Mouse (Mus musculus): Measurements from ENCODE around the gene L3mbtl1. TPM values are rescaled to one million over a fixed set of nuclear protein-coding genes. Genes with fewer than 3 reads are reported as not detected.
A peak's percentile ranks its signal among the peaks of the same experiment; 100 is the strongest.

Gene L3mbtl1
- polyA plus RNA-seq, 2 experiments: 0.29 to 0.78 TPM

DNA sequence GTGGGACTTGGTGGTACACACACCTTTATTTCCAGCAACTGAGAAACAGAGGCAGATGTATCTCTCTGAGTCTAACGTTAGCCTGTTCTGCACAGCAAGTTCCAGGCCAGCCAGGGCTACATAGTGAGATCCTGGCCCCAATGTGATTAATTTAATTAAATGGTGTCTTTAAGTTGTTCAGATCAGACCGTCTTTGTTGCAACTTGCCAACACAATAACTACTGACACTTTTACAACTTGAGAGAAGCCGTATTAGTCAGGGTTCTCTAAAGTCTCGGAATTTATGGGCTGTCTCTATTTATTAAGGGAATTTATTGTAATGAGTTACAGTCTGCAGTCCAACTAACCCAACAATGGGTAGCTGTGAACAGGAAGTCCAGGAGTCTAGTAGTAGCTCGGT is 19.1 kb upstream of the L3mbtl1 start:
- Histone ChIP-seq H3K27me3 (ENCODE audit: control insufficient read depth, insufficient read depth, low read length) (no peaks in the 10 kb centered on the region), H3K27ac (replicated peaks; ENCODE audit: low read depth, low read length) (no peak overlapping the region), H3K4me3 (replicated peaks; ENCODE audit: low read length) (no peak overlapping the region), H3K9ac (ENCODE audit: low read depth, low read length, severe bottlenecking) (no peak overlapping the region), H3K9me3 (ENCODE audit: control insufficient read depth, low read length) (no peaks in the 10 kb centered on the region), H3K4me1 (ENCODE audit: control insufficient read depth, insufficient read depth, low read length) (no peaks in the 10 kb centered on the region), H3K4me2 (replicated peaks; ENCODE audit: low read depth, low read length, severe bottlenecking) (no peak overlapping the region), H3K36me3 (ENCODE audit: control insufficient read depth, insufficient read depth, low read length) (no peaks in the 10 kb centered on the region)
- 14% methylated on average over 5 of the region's 5 CpGs for whole genome bisulfite sequencing
- DNase-seq (ENCODE audit: low spot score): no peak
- no peak; the same call in 1 of the 2 replicates for ATAC-seq (ENCODE audit: low FRiP score, low read depth)
- TF ChIP-seq POLR2A (IDR thresholded peaks at IDR 0.05; ENCODE audit: borderline replicate concordance, extremely low read depth, insufficient read depth, insufficient read length): no peak

DNA sequence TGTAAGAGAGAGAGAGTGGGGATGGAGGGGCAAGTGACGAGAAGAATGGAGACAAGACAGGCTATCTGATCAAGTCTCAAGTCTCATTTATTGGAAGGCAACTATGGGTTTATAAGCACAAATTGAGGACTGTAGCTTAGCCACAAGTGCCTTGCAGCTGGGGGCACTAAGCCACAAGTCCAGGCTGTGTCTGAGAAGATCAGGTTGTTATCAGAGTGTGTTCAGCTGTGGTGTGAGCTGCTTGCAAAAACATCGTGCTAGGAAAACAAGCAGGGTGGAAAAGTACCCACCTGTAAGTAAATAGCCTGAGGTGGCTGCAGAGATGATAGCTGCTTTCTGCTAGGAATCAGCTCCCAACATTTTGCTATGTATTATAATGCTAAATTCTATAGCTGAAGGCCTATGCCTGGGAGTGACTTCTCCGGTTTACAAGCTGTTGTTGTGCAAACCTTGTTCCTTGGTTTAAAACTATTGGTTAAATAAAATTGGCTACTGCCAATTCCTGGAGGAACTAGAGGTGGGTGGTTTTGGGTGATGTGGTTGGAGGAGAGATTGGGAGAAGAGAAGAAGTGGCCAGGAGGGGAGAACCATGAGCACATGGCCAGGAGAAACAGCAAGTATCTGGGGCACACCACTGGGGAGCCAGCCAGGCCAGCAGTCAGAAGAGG is 15.2 kb upstream of the L3mbtl1 start:
- 71% methylated on average over 3 of the region's 3 CpGs for WGBS
- no peak overlapping the region for H3K27ac ChIP-seq (replicated peaks; ENCODE audit: low read depth, low read length)

DNA sequence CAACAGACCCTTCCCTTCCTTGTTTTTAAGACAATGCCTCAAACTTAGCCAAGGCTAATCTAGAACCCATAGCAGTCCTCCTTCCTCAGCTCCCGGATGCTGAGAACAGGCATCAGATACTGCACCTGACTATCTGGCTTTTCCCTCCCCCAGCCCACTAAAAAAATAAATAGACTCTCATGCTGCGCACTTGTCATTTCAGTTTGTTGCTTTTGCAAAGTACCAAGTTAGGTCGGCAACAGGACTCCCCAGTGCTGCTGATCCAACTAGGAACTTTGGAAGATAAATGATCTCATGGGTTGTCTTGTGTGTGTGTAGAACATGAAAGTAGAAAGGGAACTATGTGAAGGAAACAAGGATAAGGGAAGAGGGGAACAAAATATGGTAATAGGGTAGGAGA is 13.6 kb upstream of the L3mbtl1 start:
- H3K4me3 ChIP-seq (replicated peaks; ENCODE audit: low read length): no peak overlapping the region
- peaks cover 21% of the 10 kb centered on the region for H3K36me3 ChIP-seq (ENCODE audit: control insufficient read depth, insufficient read depth, low read length)
- TF ChIP-seq POLR2A (IDR thresholded peaks at IDR 0.05; ENCODE audit: borderline replicate concordance, extremely low read depth, insufficient read depth, insufficient read length): no peak
- H3K4me2 ChIP-seq (replicated peaks; ENCODE audit: low read depth, low read length, severe bottlenecking): no peak overlapping the region
- no peaks in the 10 kb centered on the region; the same call in 1 of the 2 replicates for H3K27me3 ChIP-seq (ENCODE audit: control insufficient read depth, insufficient read depth, low read length)
- no peaks in the 10 kb centered on the region for H3K9me3 ChIP-seq (ENCODE audit: control insufficient read depth, low read length)
- H3K27ac ChIP-seq (replicated peaks; ENCODE audit: low read depth, low read length): no peak overlapping the region
- no peak overlapping the region for H3K9ac ChIP-seq (ENCODE audit: low read depth, low read length, severe bottlenecking)
- DNase-seq (ENCODE audit: low spot score) (no peak), ATAC-seq (ENCODE audit: low FRiP score, low read depth) (no peak)
- H3K4me1 ChIP-seq (ENCODE audit: control insufficient read depth, insufficient read depth, low read length): peaks cover 4% of the 10 kb centered on the region
- WGBS: 78% methylated on average over 3 of the region's 3 CpGs

More for the DNA sequence above, 15.2 kb upstream of the L3mbtl1 start:
- H3K4me1 ChIP-seq (ENCODE audit: control insufficient read depth, insufficient read depth, low read length): peaks cover 4% of the 10 kb centered on the region
- H3K4me2 ChIP-seq (replicated peaks; ENCODE audit: low read depth, low read length, severe bottlenecking): no peak overlapping the region
- ATAC-seq (ENCODE audit: low FRiP score, low read depth) (no peak), DNase-seq (ENCODE audit: low spot score) (no peak)
- no peaks in the 10 kb centered on the region; the same call in 1 of the 2 replicates for H3K27me3 ChIP-seq (ENCODE audit: control insufficient read depth, insufficient read depth, low read length)
- peaks cover 4% of the 10 kb centered on the region for H3K36me3 ChIP-seq (ENCODE audit: control insufficient read depth, insufficient read depth, low read length)
- no peak overlapping the region for H3K9ac ChIP-seq (ENCODE audit: low read depth, low read length, severe bottlenecking)
- H3K9me3 ChIP-seq (ENCODE audit: control insufficient read depth, low read length): no peaks in the 10 kb centered on the region
- no peak for TF ChIP-seq POLR2A (IDR thresholded peaks at IDR 0.05; ENCODE audit: borderline replicate concordance, extremely low read depth, insufficient read depth, insufficient read length)
- H3K4me3 ChIP-seq (replicated peaks; ENCODE audit: low read length): no peak overlapping the region

DNA sequence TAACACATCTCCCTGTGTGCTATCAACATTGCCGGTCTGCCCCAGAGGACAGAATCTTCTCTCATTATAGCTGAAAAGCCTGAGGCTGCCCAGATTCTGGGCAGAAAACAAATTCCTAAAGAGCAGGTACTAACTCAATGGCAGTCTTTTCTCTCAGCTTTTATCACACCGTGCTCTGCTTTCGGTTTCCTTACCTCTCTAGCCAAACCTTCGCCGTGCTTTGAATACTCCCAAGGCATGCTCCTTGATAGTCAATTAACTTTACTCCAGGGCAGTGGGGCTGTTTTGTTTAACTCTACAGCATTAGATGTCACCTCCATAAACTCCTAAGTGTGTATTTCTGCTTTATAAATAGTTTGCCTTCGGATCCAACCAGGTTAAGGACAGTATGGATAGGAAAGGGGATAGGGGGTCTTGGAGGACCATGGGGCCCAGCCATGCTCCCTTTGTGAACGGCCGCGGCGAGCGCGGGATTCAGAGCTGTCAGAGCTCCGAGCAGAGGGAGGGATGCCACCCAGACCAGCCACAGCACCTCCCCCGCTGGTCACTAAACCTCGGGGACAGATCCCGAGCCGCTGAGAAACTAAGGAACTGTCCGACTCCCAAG is 12.7 kb upstream of the L3mbtl1 start:
- Histone ChIP-seq H3K27me3 (ENCODE audit: control insufficient read depth, insufficient read depth, low read length) (no peaks in the 10 kb centered on the region; the same call in 1 of the 2 replicates), H3K4me2 (replicated peaks; ENCODE audit: low read depth, low read length, severe bottlenecking) (peak overlapping the region; percentile 60), H3K4me3 (replicated peaks; ENCODE audit: low read length) (peak overlapping the region; percentile 96), H3K9ac (ENCODE audit: low read depth, low read length, severe bottlenecking) (peak overlapping the region; percentile 100), H3K4me1 (ENCODE audit: control insufficient read depth, insufficient read depth, low read length) (peaks cover 4% of the 10 kb centered on the region), H3K27ac (replicated peaks; ENCODE audit: low read depth, low read length) (peak overlapping the region; percentile 97), H3K9me3 (ENCODE audit: control insufficient read depth, low read length) (no peaks in the 10 kb centered on the region), H3K36me3 (ENCODE audit: control insufficient read depth, insufficient read depth, low read length) (peaks cover 30% of the 10 kb centered on the region)
- ATAC-seq (ENCODE audit: low FRiP score, low read depth) (peak; percentile 35), DNase-seq (ENCODE audit: low spot score) (no peak)
- TF ChIP-seq POLR2A (IDR thresholded peaks at IDR 0.05; ENCODE audit: borderline replicate concordance, extremely low read depth, insufficient read depth, insufficient read length): no peak
- 0% methylated on average over 18 of the region's 18 CpGs for WGBS

DNA sequence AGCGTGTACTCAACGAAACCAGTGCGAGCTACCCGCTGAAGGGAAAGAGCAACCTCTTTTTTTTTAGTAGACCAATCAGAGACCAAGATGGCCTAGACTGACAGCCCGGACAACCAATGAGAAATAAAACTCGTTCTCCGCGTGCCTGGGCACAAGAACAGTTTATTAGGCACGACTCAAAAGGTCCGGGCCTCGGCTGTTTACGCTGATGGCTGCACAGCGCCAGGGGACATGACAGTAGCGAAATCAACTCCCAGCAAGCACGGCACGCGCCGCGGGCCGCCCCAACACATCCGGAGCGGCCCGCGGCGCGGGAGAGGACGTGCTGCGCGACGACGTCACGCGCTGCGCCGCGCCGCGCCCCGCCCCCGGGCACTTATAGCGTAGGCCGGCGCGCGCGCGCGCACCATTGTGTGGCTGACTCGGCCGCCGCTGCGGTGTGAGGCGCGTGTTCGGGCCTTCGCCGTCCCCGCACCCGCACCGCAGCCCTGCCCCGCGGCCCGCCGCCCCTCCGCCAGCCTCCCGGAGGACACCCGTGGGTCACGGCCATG is 12.1 kb upstream of the L3mbtl1 start, which contains the start of gene Srsf6:
Gene Srsf6 (plus strand): TSS at position 406 of the 551 bp plus-strand sequence.
- H3K27ac ChIP-seq (replicated peaks; ENCODE audit: low read depth, low read length): peak within 1 kb of the TSS; percentile 97
- peaks cover 35% of the 10 kb centered on the region for H3K36me3 ChIP-seq (ENCODE audit: control insufficient read depth, insufficient read depth, low read length)
- H3K4me2 ChIP-seq (replicated peaks; ENCODE audit: low read depth, low read length, severe bottlenecking): peak within 1 kb of the TSS; percentile 60
- ATAC-seq (ENCODE audit: low FRiP score, low read depth) (peak; percentile 93), DNase-seq (ENCODE audit: low spot score) (peak; percentile 96)
- under 1% methylated on average over 46 of the region's 68 CpGs for WGBS
- peak within 1 kb of the TSS; percentile 100 for H3K9ac ChIP-seq (ENCODE audit: low read depth, low read length, severe bottlenecking)
- H3K9me3 ChIP-seq (ENCODE audit: control insufficient read depth, low read length): no peaks in the 10 kb centered on the region
- H3K27me3 ChIP-seq (ENCODE audit: control insufficient read depth, insufficient read depth, low read length): no peaks in the 10 kb centered on the region; the same call in 1 of the 2 replicates
- H3K4me1 ChIP-seq (ENCODE audit: control insufficient read depth, insufficient read depth, low read length): peaks cover 4% of the 10 kb centered on the region
- peak within 1 kb of the TSS; percentile 96 for H3K4me3 ChIP-seq (replicated peaks; ENCODE audit: low read length)
- TF ChIP-seq POLR2A (IDR thresholded peaks at IDR 0.05; ENCODE audit: borderline replicate concordance, extremely low read depth, insufficient read depth, insufficient read length): peak; percentile 93; the same call in 1 of the 2 replicates
